Mouse (Mus musculus): Measurements from ENCODE around the gene Dmac1. TPM values are rescaled to one million over a fixed set of nuclear protein-coding genes. Genes with fewer than 3 reads are reported as not detected.
A peak's percentile ranks its signal among the peaks of the same experiment; 100 is the strongest.

The Dmac1 gene
- 53.4 and 56.9 TPM in 2 replicates for polyA plus RNA-seq (2012; rRNA removed)

GRCm38 (mm10) chr4:75278197-75279175 lies at the start of gene Dmac1:
Gene Dmac1 (minus strand): TSS chr4:75278305.
- peak; percentile 75 for TF ChIP-seq POLR2A (IDR thresholded peaks at IDR 0.05; ENCODE audit: extremely low read depth, insufficient read depth, low read length)
- TF ChIP-seq CTCF (IDR thresholded peaks at IDR 0.05; ENCODE audit: extremely low read depth, insufficient read depth, low read length) = no peak
- peak within 1 kb of the TSS; percentile 86 for H3K4me3 ChIP-seq (ENCODE audit: insufficient read depth, low read length)
- no peak within 1 kb of the TSS for H3K27ac ChIP-seq (ENCODE audit: insufficient read depth, low read length)
- H3K4me1 ChIP-seq (ENCODE audit: control insufficient read depth, insufficient read depth, low read length) = no peaks in the 10 kb centered on the region

GRCm38 (mm10) chr4:75315431-75315830 lies 37.3 kb upstream of the Dmac1 start:
- Histone ChIP-seq H3K4me1 (ENCODE audit: control insufficient read depth, insufficient read depth, low read length) (no peaks in the 10 kb centered on the region), H3K27ac (ENCODE audit: insufficient read depth, low read length) (no peak overlapping the region)
- TF ChIP-seq CTCF (IDR thresholded peaks at IDR 0.05; ENCODE audit: extremely low read depth, insufficient read depth, low read length) (no peak), POLR2A (IDR thresholded peaks at IDR 0.05; ENCODE audit: extremely low read depth, insufficient read depth, low read length) (no peak)

GRCm38 (mm10) chr4:75315007-75315406 lies 36.9 kb upstream of the Dmac1 start:
- Histone ChIP-seq H3K27ac (ENCODE audit: insufficient read depth, low read length) (no peak overlapping the region), H3K4me1 (ENCODE audit: control insufficient read depth, insufficient read depth, low read length) (no peaks in the 10 kb centered on the region), H3K4me3 (ENCODE audit: insufficient read depth, low read length) (no peak overlapping the region)
- TF ChIP-seq CTCF (IDR thresholded peaks at IDR 0.05; ENCODE audit: extremely low read depth, insufficient read depth, low read length) (no peak), POLR2A (IDR thresholded peaks at IDR 0.05; ENCODE audit: extremely low read depth, insufficient read depth, low read length) (no peak)

More at GRCm38 (mm10) chr4:75315431-75315830, 37.3 kb upstream of the Dmac1 start:
- no peak overlapping the region for H3K4me3 ChIP-seq (ENCODE audit: insufficient read depth, low read length)

GRCm38 (mm10) chr4:75311918-75312317 lies 33.8 kb upstream of the Dmac1 start:
- no peak for TF ChIP-seq POLR2A (IDR thresholded peaks at IDR 0.05; ENCODE audit: extremely low read depth, insufficient read depth, low read length)
- no peak for TF ChIP-seq CTCF (IDR thresholded peaks at IDR 0.05; ENCODE audit: extremely low read depth, insufficient read depth, low read length)
- H3K27ac ChIP-seq (ENCODE audit: insufficient read depth, low read length) = no peak overlapping the region
- no peaks in the 10 kb centered on the region for H3K4me1 ChIP-seq (ENCODE audit: control insufficient read depth, insufficient read depth, low read length)
- no peak overlapping the region for H3K4me3 ChIP-seq (ENCODE audit: insufficient read depth, low read length)

- TF ChIP-seq CTCF (IDR thresholded peaks at IDR 0.05; ENCODE audit: extremely low read depth, insufficient read depth, low read length) = no peak
- no peak for TF ChIP-seq POLR2A (IDR thresholded peaks at IDR 0.05; ENCODE audit: extremely low read depth, insufficient read depth, low read length)
- Histone ChIP-seq H3K4me1 (ENCODE audit: control insufficient read depth, insufficient read depth, low read length) (no peaks in the 10 kb centered on the region), H3K4me3 (ENCODE audit: insufficient read depth, low read length) (no peak overlapping the region), H3K27ac (ENCODE audit: insufficient read depth, low read length) (no peak overlapping the region)
Measured at GRCm38 (mm10) chr4:75311305-75311704, 33.2 kb upstream of the Dmac1 start.

- H3K4me1 ChIP-seq (ENCODE audit: control insufficient read depth, insufficient read depth, low read length) = no peaks in the 10 kb centered on the region
Measured at GRCm38 (mm10) chr4:75300205-75300972, 22.3 kb upstream of the Dmac1 start.

GRCm38 (mm10) chr4:75292315-75292714 lies 14.2 kb upstream of the Dmac1 start:
- Histone ChIP-seq H3K27ac (ENCODE audit: insufficient read depth, low read length) (no peak overlapping the region), H3K4me1 (ENCODE audit: control insufficient read depth, insufficient read depth, low read length) (no peaks in the 10 kb centered on the region), H3K4me3 (ENCODE audit: insufficient read depth, low read length) (no peak overlapping the region)
- TF ChIP-seq POLR2A (IDR thresholded peaks at IDR 0.05; ENCODE audit: extremely low read depth, insufficient read depth, low read length) (no peak), CTCF (IDR thresholded peaks at IDR 0.05; ENCODE audit: extremely low read depth, insufficient read depth, low read length) (no peak)

More at GRCm38 (mm10) chr4:75300205-75300972, 22.3 kb upstream of the Dmac1 start:
- H3K27ac ChIP-seq (ENCODE audit: insufficient read depth, low read length) = no peak overlapping the region
- TF ChIP-seq POLR2A (IDR thresholded peaks at IDR 0.05; ENCODE audit: extremely low read depth, insufficient read depth, low read length) (no peak), CTCF (IDR thresholded peaks at IDR 0.05; ENCODE audit: extremely low read depth, insufficient read depth, low read length) (no peak)
- no peak overlapping the region for H3K4me3 ChIP-seq (ENCODE audit: insufficient read depth, low read length)

- Histone ChIP-seq H3K4me3 (ENCODE audit: insufficient read depth, low read length) (no peak overlapping the region), H3K27ac (ENCODE audit: insufficient read depth, low read length) (no peak overlapping the region), H3K4me1 (ENCODE audit: control insufficient read depth, insufficient read depth, low read length) (no peaks in the 10 kb centered on the region)
- TF ChIP-seq POLR2A (IDR thresholded peaks at IDR 0.05; ENCODE audit: extremely low read depth, insufficient read depth, low read length) (no peak), CTCF (IDR thresholded peaks at IDR 0.05; ENCODE audit: extremely low read depth, insufficient read depth, low read length) (no peak)
Measured at GRCm38 (mm10) chr4:75291142-75291541, 13.0 kb upstream of the Dmac1 start.

- Histone ChIP-seq H3K4me1 (ENCODE audit: control insufficient read depth, insufficient read depth, low read length) (no peaks in the 10 kb centered on the region), H3K27ac (ENCODE audit: insufficient read depth, low read length) (no peak overlapping the region), H3K4me3 (ENCODE audit: insufficient read depth, low read length) (peak overlapping the region; percentile 86)
- TF ChIP-seq POLR2A (IDR thresholded peaks at IDR 0.05; ENCODE audit: extremely low read depth, insufficient read depth, low read length) = no peak
- no peak for TF ChIP-seq CTCF (IDR thresholded peaks at IDR 0.05; ENCODE audit: extremely low read depth, insufficient read depth, low read length)
Measured at GRCm38 (mm10) chr4:75277467-75278196, 473 bp downstream of the Dmac1 start.
